Mouse (Mus musculus): Measurements from ENCODE around the gene Ncam1. TPM values are rescaled to one million over a fixed set of nuclear protein-coding genes. Genes with fewer than 3 reads are reported as not detected.

The Ncam1 gene
- polyA plus RNA-seq, 1 experiment = 0.50 TPM

DNA sequence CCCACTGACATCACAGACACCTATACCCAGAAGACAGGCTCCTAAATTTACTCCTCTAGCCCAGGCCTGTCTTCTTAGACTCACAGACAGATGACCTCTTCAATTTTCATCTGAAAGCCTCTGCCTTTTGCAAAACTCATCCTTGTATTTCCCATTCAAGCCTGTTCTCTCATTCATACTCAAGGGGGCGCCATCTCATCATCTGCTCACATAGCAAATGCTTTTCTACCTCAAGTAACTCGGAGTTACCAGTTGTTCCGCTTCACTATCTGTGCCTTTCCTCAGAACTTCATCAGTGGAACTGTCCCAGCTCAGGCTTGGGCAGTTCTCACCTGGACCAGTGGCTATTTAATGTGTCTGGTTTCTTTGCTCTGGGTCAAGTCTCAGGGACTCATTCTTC is 181.5 kb downstream of the Ncam1 start:
- H3K4me1 ChIP-seq (ENCODE audit: control insufficient read depth, insufficient read depth, low read length) = no peaks in the 10 kb centered on the region
- no peak overlapping the region for H3K27ac ChIP-seq (ENCODE audit: insufficient read depth, low read depth, low read length)
- TF ChIP-seq POLR2A (IDR thresholded peaks at IDR 0.05; ENCODE audit: borderline replicate concordance, low read depth, low read length) (no peak), CTCF (IDR thresholded peaks at IDR 0.05; ENCODE audit: low read depth, low read length) (no peak)
- no peak overlapping the region for H3K4me3 ChIP-seq (ENCODE audit: insufficient read depth, low read length)

- no peak for TF ChIP-seq CTCF (IDR thresholded peaks at IDR 0.05; ENCODE audit: low read depth, low read length)
- no peak overlapping the region for H3K27ac ChIP-seq (ENCODE audit: insufficient read depth, low read depth, low read length)
- no peaks in the 10 kb centered on the region for H3K4me1 ChIP-seq (ENCODE audit: control insufficient read depth, insufficient read depth, low read length)
Observed at GRCm38 (mm10) chr9:49612387-49612786, 186.3 kb downstream of the Ncam1 start.

GRCm38 (mm10) chr9:49608191-49608590 is 190.5 kb downstream of the Ncam1 start:
- H3K27ac ChIP-seq (ENCODE audit: insufficient read depth, low read depth, low read length) = no peak overlapping the region
- TF ChIP-seq CTCF (IDR thresholded peaks at IDR 0.05; ENCODE audit: low read depth, low read length) (no peak), POLR2A (IDR thresholded peaks at IDR 0.05; ENCODE audit: borderline replicate concordance, low read depth, low read length) (no peak)
- no peak overlapping the region for H3K4me3 ChIP-seq (ENCODE audit: insufficient read depth, low read length)
- no peaks in the 10 kb centered on the region for H3K4me1 ChIP-seq (ENCODE audit: control insufficient read depth, insufficient read depth, low read length)

More at GRCm38 (mm10) chr9:49612387-49612786, 186.3 kb downstream of the Ncam1 start:
- no peak overlapping the region for H3K4me3 ChIP-seq (ENCODE audit: insufficient read depth, low read length)

DNA sequence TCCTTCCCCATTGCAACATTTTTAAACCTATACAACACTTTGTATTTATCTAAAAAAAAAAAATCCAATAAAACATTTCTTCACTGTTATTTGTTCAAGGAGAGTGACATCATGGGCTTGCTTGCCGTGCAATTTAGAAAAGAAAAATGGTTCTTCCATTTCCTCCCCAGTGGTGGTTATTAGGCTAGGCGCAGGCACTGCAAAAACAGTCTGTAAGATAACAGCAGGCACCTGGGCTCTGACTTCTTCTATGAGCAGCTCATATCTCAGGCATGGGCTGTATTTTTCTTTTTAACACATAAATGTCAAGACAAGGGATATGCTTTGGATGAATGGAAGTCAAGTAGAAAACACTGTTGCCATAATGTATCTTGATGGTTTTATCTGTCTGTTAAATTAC is 192.0 kb downstream of the Ncam1 start:
- no peak overlapping the region for H3K4me3 ChIP-seq (ENCODE audit: insufficient read depth, low read length)
- TF ChIP-seq CTCF (IDR thresholded peaks at IDR 0.05; ENCODE audit: low read depth, low read length) (no peak), POLR2A (IDR thresholded peaks at IDR 0.05; ENCODE audit: borderline replicate concordance, low read depth, low read length) (no peak)
- no peaks in the 10 kb centered on the region for H3K4me1 ChIP-seq (ENCODE audit: control insufficient read depth, insufficient read depth, low read length)
- H3K27ac ChIP-seq (ENCODE audit: insufficient read depth, low read depth, low read length) = no peak overlapping the region

- Histone ChIP-seq H3K27ac (ENCODE audit: insufficient read depth, low read depth, low read length) (no peak overlapping the region), H3K4me3 (ENCODE audit: insufficient read depth, low read length) (no peak overlapping the region), H3K4me1 (ENCODE audit: control insufficient read depth, insufficient read depth, low read length) (no peaks in the 10 kb centered on the region)
- TF ChIP-seq POLR2A (IDR thresholded peaks at IDR 0.05; ENCODE audit: borderline replicate concordance, low read depth, low read length) (no peak), CTCF (IDR thresholded peaks at IDR 0.05; ENCODE audit: low read depth, low read length) (no peak)
Observed at GRCm38 (mm10) chr9:49606317-49606716, 192.4 kb downstream of the Ncam1 start.

DNA sequence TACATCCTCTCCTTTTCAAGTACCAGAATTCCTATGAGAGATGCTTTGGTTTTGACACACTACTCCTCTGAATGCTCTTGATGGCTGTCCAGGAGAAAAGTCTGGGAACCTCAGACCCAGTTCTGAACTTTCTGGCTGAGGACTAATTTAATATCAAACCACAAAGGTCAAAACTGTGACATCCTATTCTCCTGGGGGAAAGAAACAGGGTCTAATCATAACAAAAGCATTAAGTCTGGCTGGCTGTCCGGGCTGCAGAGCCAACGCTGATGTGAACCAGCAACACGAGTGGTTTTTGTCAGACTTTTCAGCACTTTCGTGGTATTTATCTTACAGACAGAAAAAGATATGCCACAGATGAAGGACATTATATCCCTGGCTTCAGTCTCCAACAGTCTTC is 192.9 kb downstream of the Ncam1 start:
- no peaks in the 10 kb centered on the region for H3K4me1 ChIP-seq (ENCODE audit: control insufficient read depth, insufficient read depth, low read length)
- H3K4me3 ChIP-seq (ENCODE audit: insufficient read depth, low read length) = no peak overlapping the region
- H3K27ac ChIP-seq (ENCODE audit: insufficient read depth, low read depth, low read length) = no peak overlapping the region
- TF ChIP-seq CTCF (IDR thresholded peaks at IDR 0.05; ENCODE audit: low read depth, low read length) = no peak
- no peak for TF ChIP-seq POLR2A (IDR thresholded peaks at IDR 0.05; ENCODE audit: borderline replicate concordance, low read depth, low read length)

DNA sequence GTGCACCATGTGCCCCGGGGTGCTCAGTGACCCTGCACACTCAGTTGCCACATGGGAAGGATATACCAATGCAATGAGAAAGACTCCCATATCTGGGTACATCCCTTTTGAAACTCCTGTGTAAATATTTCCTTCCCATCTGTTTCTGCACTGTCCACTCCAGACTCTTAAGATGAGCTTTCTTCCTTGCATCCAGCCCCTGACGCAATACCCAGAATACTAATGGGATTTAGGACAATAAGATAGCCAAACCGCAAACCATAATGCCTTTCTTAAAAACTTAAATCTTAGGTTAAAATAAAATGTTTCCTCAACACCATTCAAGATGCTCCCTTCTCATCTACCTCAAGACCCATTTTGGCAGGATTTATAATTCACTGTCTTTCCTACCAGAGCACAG is 193.4 kb downstream of the Ncam1 start:
- Histone ChIP-seq H3K4me3 (ENCODE audit: insufficient read depth, low read length) (no peak overlapping the region), H3K4me1 (ENCODE audit: control insufficient read depth, insufficient read depth, low read length) (no peaks in the 10 kb centered on the region), H3K27ac (ENCODE audit: insufficient read depth, low read depth, low read length) (no peak overlapping the region)
- TF ChIP-seq POLR2A (IDR thresholded peaks at IDR 0.05; ENCODE audit: borderline replicate concordance, low read depth, low read length) = no peak
- TF ChIP-seq CTCF (IDR thresholded peaks at IDR 0.05; ENCODE audit: low read depth, low read length) = no peak

DNA sequence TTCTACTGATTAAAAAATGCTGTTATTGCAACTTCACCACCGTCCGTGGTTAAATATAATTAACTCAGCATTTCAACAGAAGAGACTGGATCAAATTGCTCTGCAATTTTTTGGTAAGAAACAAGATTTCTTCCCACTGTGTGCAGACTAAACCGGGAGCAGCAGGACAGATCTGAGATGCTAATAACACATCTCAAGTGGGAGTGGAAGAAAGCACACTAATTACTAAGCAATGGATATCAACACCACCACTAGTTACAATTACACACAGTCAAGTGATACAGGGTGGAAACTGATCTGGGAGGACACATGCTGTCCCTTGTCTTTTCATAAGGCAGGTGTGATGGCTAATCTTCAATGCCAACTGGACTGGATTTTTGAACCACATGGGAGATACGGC is 197.5 kb downstream of the Ncam1 start:
- TF ChIP-seq POLR2A (IDR thresholded peaks at IDR 0.05; ENCODE audit: borderline replicate concordance, low read depth, low read length) (no peak), CTCF (IDR thresholded peaks at IDR 0.05; ENCODE audit: low read depth, low read length) (no peak)
- Histone ChIP-seq H3K4me3 (ENCODE audit: insufficient read depth, low read length) (no peak overlapping the region), H3K27ac (ENCODE audit: insufficient read depth, low read depth, low read length) (no peak overlapping the region), H3K4me1 (ENCODE audit: control insufficient read depth, insufficient read depth, low read length) (no peaks in the 10 kb centered on the region)

- Histone ChIP-seq H3K4me3 (ENCODE audit: insufficient read depth, low read length) (no peak overlapping the region), H3K4me1 (ENCODE audit: control insufficient read depth, insufficient read depth, low read length) (no peaks in the 10 kb centered on the region), H3K27ac (ENCODE audit: insufficient read depth, low read depth, low read length) (no peak overlapping the region)
- TF ChIP-seq POLR2A (IDR thresholded peaks at IDR 0.05; ENCODE audit: borderline replicate concordance, low read depth, low read length) (no peak), CTCF (IDR thresholded peaks at IDR 0.05; ENCODE audit: low read depth, low read length) (no peak)
Observed at GRCm38 (mm10) chr9:49595635-49596348, 202.9 kb downstream of the Ncam1 start.

GRCm38 (mm10) chr9:49594876-49595634 is 203.7 kb downstream of the Ncam1 start:
- Histone ChIP-seq H3K27ac (ENCODE audit: insufficient read depth, low read depth, low read length) (no peak overlapping the region), H3K4me3 (ENCODE audit: insufficient read depth, low read length) (no peak overlapping the region), H3K4me1 (ENCODE audit: control insufficient read depth, insufficient read depth, low read length) (no peaks in the 10 kb centered on the region)
- no peak for TF ChIP-seq POLR2A (IDR thresholded peaks at IDR 0.05; ENCODE audit: borderline replicate concordance, low read depth, low read length)
- TF ChIP-seq CTCF (IDR thresholded peaks at IDR 0.05; ENCODE audit: low read depth, low read length) = no peak

All from bone marrow macrophage, adult 2 months (primary cell).